Mouse (Mus musculus) left cerebral cortex, postnatal 14 days (tissue): ENCODE measurements around the gene Nod2. TPM values are rescaled to one million over a fixed set of nuclear protein-coding genes. Genes with fewer than 3 reads are reported as not detected.
"Not testable (repeated sequence)": the region's sequence is repeated elsewhere in the genome, so short reads cannot be mapped to it uniquely, and the experiment has no call there.

Experiments
- DNase-seq, 2 experiments: peaks; one replicate each; pipeline ENCODE4 v3.0.0; 2021 to 2022; ENCODE audit warnings: low spot score in 2 of 2, mixed read lengths in 1 of 2
- intact Hi-C: fragments of 180-260 bp; cut with DNase I; formaldehyde crosslinking; loops from one replicate; pipeline ENCODE4 v1.15.1; 2025
- total RNA-seq, 2 experiments: library from RNA; stranded (reverse); gene quantifications; 2 replicates each; pipeline ENCODE4 v1.2.3; 2021

Nod2 gene
- total RNA-seq, 2 experiments from 2014 or later: 0.51 to 0.53 TPM

- intact Hi-C loops: loop anchor here (5.0 kb wide), 1 partner anchor 124 kb away; no protein-coding TSS in a partner anchor
These were observed 18.9 kb upstream of the Nod2 start for GRCm38 (mm10) chr8:88628001-88628774.

GRCm38 (mm10) chr8:88630225-88630624 is 16.9 kb upstream of the Nod2 start:
- intact Hi-C loops: no loop called here
- no peak for DNase-seq

More at GRCm38 (mm10) chr8:88628001-88628774, 18.9 kb upstream of the Nod2 start:
- peak; percentile 35 to 74 for DNase-seq

- intact Hi-C loops: no loop called here
- peak; percentile 53 to 86 for DNase-seq
These were observed 16.0 kb upstream of the Nod2 start for GRCm38 (mm10) chr8:88631081-88631480.

GRCm38 (mm10) chr8:88633343-88633765 is 13.8 kb upstream of the Nod2 start:
- intact Hi-C loops: no loop called here
- no peak for DNase-seq

GRCm38 (mm10) chr8:88635474-88636397 is 11.4 kb upstream of the Nod2 start, which contains the start of gene Snx20:
Gene Snx20, minus strand, starts transcription at chr8:88636128.
- no peak for DNase-seq
- intact Hi-C loops: no loop called here

GRCm38 (mm10) chr8:88637092-88638000 is 9.8 kb upstream of the Nod2 start:
- intact Hi-C loops: no loop called here

GRCm38 (mm10) chr8:88638908-88639307 is 8.2 kb upstream of the Nod2 start:
- DNase-seq: no peak
- intact Hi-C loops: no loop called here

More at GRCm38 (mm10) chr8:88637092-88638000, 9.8 kb upstream of the Nod2 start:
- DNase-seq: no peak

GRCm38 (mm10) chr8:88642734-88643564 is 4.2 kb upstream of the Nod2 start:
- no peak for DNase-seq

GRCm38 (mm10) chr8:88648322-88648721 is 1.2 kb downstream of the Nod2 start:
- intact Hi-C loops: no loop called here
- DNase-seq: no peak

More at GRCm38 (mm10) chr8:88642734-88643564, 4.2 kb upstream of the Nod2 start:
- intact Hi-C loops: no loop called here

GRCm38 (mm10) chr8:88650016-88650708 is 3.0 kb downstream of the Nod2 start:
- intact Hi-C loops: no loop called here
- DNase-seq: no peak

GRCm38 (mm10) chr8:88651122-88651521 is 4.0 kb downstream of the Nod2 start:
- DNase-seq, intact Hi-C loops: not testable (repeated sequence)

GRCm38 (mm10) chr8:88655334-88655733 is 8.2 kb downstream of the Nod2 start:
- intact Hi-C loops: no loop called here
- peak; percentile 50 to 53 for DNase-seq

- no peak for DNase-seq
- intact Hi-C loops: no loop called here
These were observed 12.8 kb downstream of the Nod2 start for GRCm38 (mm10) chr8:88659873-88660272.

- intact Hi-C loops: no loop called here
- DNase-seq: no peak
These were observed 15.3 kb downstream of the Nod2 start for GRCm38 (mm10) chr8:88662401-88662821.

GRCm38 (mm10) chr8:88664121-88664520 is 17.0 kb downstream of the Nod2 start:
- no peak for DNase-seq
- intact Hi-C loops: no loop called here

- intact Hi-C loops: no loop called here
These were observed 17.8 kb downstream of the Nod2 start for GRCm38 (mm10) chr8:88664947-88665346.

GRCm38 (mm10) chr8:88666435-88666834 is 19.3 kb downstream of the Nod2 start:
- DNase-seq: peak in 1 of 2 experiments; percentile 41
- intact Hi-C loops: no loop called here

More at GRCm38 (mm10) chr8:88664947-88665346, 17.8 kb downstream of the Nod2 start:
- no peak for DNase-seq
